Mouse (Mus musculus): ENCODE data around the gene Ubqln1. TPM values are rescaled to one million over a fixed set of nuclear protein-coding genes. Genes with fewer than 3 reads are reported as not detected.
A peak's percentile ranks its signal among the peaks of the same experiment; 100 is the strongest.

The Ubqln1 gene
- polyA plus RNA-seq (2012; rRNA removed), result 62.3 and 118 TPM in 2 replicates

GRCm38 (mm10) chr13:58215592-58216341 is at the start of gene Ubqln1:
TSS of gene Ubqln1 (minus strand) at chr13:58215653.
- H3K4me3 ChIP-seq (ENCODE audit: low read depth, low read length), result peak within 1 kb of the TSS; percentile 82
- TF ChIP-seq CTCF (IDR thresholded peaks at IDR 0.05; ENCODE audit: extremely low read depth, insufficient read length, insufficient replicate concordance, low read depth, low read length) (no peak), POLR2A (IDR thresholded peaks at IDR 0.05; ENCODE audit: low read depth, low read length) (peak; percentile 75)
- H3K27ac ChIP-seq (ENCODE audit: insufficient read depth, low read depth, low read length), result peak within 1 kb of the TSS; percentile 84
- H3K27me3 ChIP-seq (ENCODE audit: control insufficient read depth, insufficient read depth, low read length), result no peaks in the 10 kb centered on the region
- H3K36me3 ChIP-seq (ENCODE audit: control insufficient read depth, insufficient read depth, low read length), result no peaks in the 10 kb centered on the region
- under 1% methylated on average over 52 of the region's 62 CpGs for WGBS
- peaks cover 10% of the 10 kb centered on the region; the same call in 1 of the 2 replicates for H3K4me1 ChIP-seq (ENCODE audit: control insufficient read depth, insufficient read depth, insufficient read length, low read length)

GRCm38 (mm10) chr13:58263546-58263945 is 48.1 kb upstream of the Ubqln1 start:
- Histone ChIP-seq H3K4me1 (ENCODE audit: control insufficient read depth, insufficient read depth, insufficient read length, low read length) (no peaks in the 10 kb centered on the region), H3K4me3 (ENCODE audit: low read depth, low read length) (no peak overlapping the region), H3K27me3 (ENCODE audit: control insufficient read depth, insufficient read depth, low read length) (no peaks in the 10 kb centered on the region), H3K27ac (ENCODE audit: insufficient read depth, low read depth, low read length) (no peak overlapping the region), H3K36me3 (ENCODE audit: control insufficient read depth, insufficient read depth, low read length) (0 out of 2 replicates have a peak, but pooled peaks cover 2% of the 10 kb centered on the region)
- no peak for TF ChIP-seq POLR2A (IDR thresholded peaks at IDR 0.05; ENCODE audit: low read depth, low read length)
- no peak for TF ChIP-seq CTCF (IDR thresholded peaks at IDR 0.05; ENCODE audit: extremely low read depth, insufficient read length, insufficient replicate concordance, low read depth, low read length)
- WGBS, result 89% methylated on average over 8 of the region's 8 CpGs

- WGBS, result 87% methylated on average over 4 of the region's 4 CpGs
- H3K27me3 ChIP-seq (ENCODE audit: control insufficient read depth, insufficient read depth, low read length), result no peaks in the 10 kb centered on the region
- no peak for TF ChIP-seq POLR2A (IDR thresholded peaks at IDR 0.05; ENCODE audit: low read depth, low read length)
- no peak for TF ChIP-seq CTCF (IDR thresholded peaks at IDR 0.05; ENCODE audit: extremely low read depth, insufficient read length, insufficient replicate concordance, low read depth, low read length)
- H3K4me1 ChIP-seq (ENCODE audit: control insufficient read depth, insufficient read depth, insufficient read length, low read length), result no peaks in the 10 kb centered on the region
- H3K36me3 ChIP-seq (ENCODE audit: control insufficient read depth, insufficient read depth, low read length), result 0 out of 2 replicates have a peak, but pooled peaks cover 2% of the 10 kb centered on the region
- H3K27ac ChIP-seq (ENCODE audit: insufficient read depth, low read depth, low read length), result no peak overlapping the region
- no peak overlapping the region for H3K4me3 ChIP-seq (ENCODE audit: low read depth, low read length)
Measured at GRCm38 (mm10) chr13:58261674-58262073, 46.2 kb upstream of the Ubqln1 start.

GRCm38 (mm10) chr13:58253268-58253667 is 37.8 kb upstream of the Ubqln1 start:
- Histone ChIP-seq H3K4me1 (ENCODE audit: control insufficient read depth, insufficient read depth, insufficient read length, low read length) (no peaks in the 10 kb centered on the region), H3K27me3 (ENCODE audit: control insufficient read depth, insufficient read depth, low read length) (no peaks in the 10 kb centered on the region), H3K36me3 (ENCODE audit: control insufficient read depth, insufficient read depth, low read length) (peaks cover 1% of the 10 kb centered on the region; the same call in 1 of the 2 replicates), H3K4me3 (ENCODE audit: low read depth, low read length) (no peak overlapping the region), H3K27ac (ENCODE audit: insufficient read depth, low read depth, low read length) (no peak overlapping the region)
- 92% methylated on average over 1 of the region's 1 CpGs for WGBS
- no peak for TF ChIP-seq POLR2A (IDR thresholded peaks at IDR 0.05; ENCODE audit: low read depth, low read length)
- no peak for TF ChIP-seq CTCF (IDR thresholded peaks at IDR 0.05; ENCODE audit: extremely low read depth, insufficient read length, insufficient replicate concordance, low read depth, low read length)

GRCm38 (mm10) chr13:58248957-58249356 is 33.5 kb upstream of the Ubqln1 start:
- H3K36me3 ChIP-seq (ENCODE audit: control insufficient read depth, insufficient read depth, low read length), result no peaks in the 10 kb centered on the region; the same call in 1 of the 2 replicates
- 68% methylated on average over 5 of the region's 5 CpGs for WGBS
- no peak overlapping the region for H3K27ac ChIP-seq (ENCODE audit: insufficient read depth, low read depth, low read length)
- no peaks in the 10 kb centered on the region for H3K4me1 ChIP-seq (ENCODE audit: control insufficient read depth, insufficient read depth, insufficient read length, low read length)
- TF ChIP-seq CTCF (IDR thresholded peaks at IDR 0.05; ENCODE audit: extremely low read depth, insufficient read length, insufficient replicate concordance, low read depth, low read length), result no peak
- no peak overlapping the region for H3K4me3 ChIP-seq (ENCODE audit: low read depth, low read length)
- no peaks in the 10 kb centered on the region for H3K27me3 ChIP-seq (ENCODE audit: control insufficient read depth, insufficient read depth, low read length)

GRCm38 (mm10) chr13:58236536-58236935 is 21.1 kb upstream of the Ubqln1 start:
- no peaks in the 10 kb centered on the region for H3K4me1 ChIP-seq (ENCODE audit: control insufficient read depth, insufficient read depth, insufficient read length, low read length)
- WGBS, result 90% methylated on average over 7 of the region's 7 CpGs
- no peak for TF ChIP-seq POLR2A (IDR thresholded peaks at IDR 0.05; ENCODE audit: low read depth, low read length)
- no peak for TF ChIP-seq CTCF (IDR thresholded peaks at IDR 0.05; ENCODE audit: extremely low read depth, insufficient read length, insufficient replicate concordance, low read depth, low read length)
- H3K36me3 ChIP-seq (ENCODE audit: control insufficient read depth, insufficient read depth, low read length), result 0 out of 2 replicates have a peak, but pooled peaks cover 2% of the 10 kb centered on the region
- H3K27ac ChIP-seq (ENCODE audit: insufficient read depth, low read depth, low read length), result no peak overlapping the region
- H3K4me3 ChIP-seq (ENCODE audit: low read depth, low read length), result no peak overlapping the region
- H3K27me3 ChIP-seq (ENCODE audit: control insufficient read depth, insufficient read depth, low read length), result no peaks in the 10 kb centered on the region

- no peaks in the 10 kb centered on the region for H3K36me3 ChIP-seq (ENCODE audit: control insufficient read depth, insufficient read depth, low read length)
- TF ChIP-seq POLR2A (IDR thresholded peaks at IDR 0.05; ENCODE audit: low read depth, low read length), result no peak
- peak; percentile 70 for TF ChIP-seq CTCF (IDR thresholded peaks at IDR 0.05; ENCODE audit: extremely low read depth, insufficient read length, insufficient replicate concordance, low read depth, low read length)
- H3K27ac ChIP-seq (ENCODE audit: insufficient read depth, low read depth, low read length), result no peak overlapping the region
- no peaks in the 10 kb centered on the region for H3K4me1 ChIP-seq (ENCODE audit: control insufficient read depth, insufficient read depth, insufficient read length, low read length)
- WGBS, result 31% methylated on average over 5 of the region's 5 CpGs
- no peaks in the 10 kb centered on the region for H3K27me3 ChIP-seq (ENCODE audit: control insufficient read depth, insufficient read depth, low read length)
- H3K4me3 ChIP-seq (ENCODE audit: low read depth, low read length), result no peak overlapping the region
Measured at GRCm38 (mm10) chr13:58232611-58233010, 17.2 kb upstream of the Ubqln1 start.
